Comparison of ENCODE assay signal across 20 mouse cellular contexts in genomic region chr4:97874916-97875315, GRCm38 (mm10).
DNase-seq lines count a peak whose midpoint lies in the region; ATAC-seq lines count a peak whose summit lies in the region.
"Had no signal": no experiment of that assay in that cellular context is flagged by ENCODE, and none has a peak within 500 bp of the region (broad histone marks: within the 10 kb centered on the region; RNA-seq: fewer than 3 reads in every experiment).

No protein-coding gene starts in this region.

- no peaks in the 10 kb centered on the region for H3K27me3 ChIP-seq in forebrain, embryonic 16.5 days (replicated peaks; ENCODE audit: control insufficient read depth, insufficient read depth, low read length)
- no peaks in the 10 kb centered on the region for H3K27me3 ChIP-seq in neural tube, embryonic 15.5 days (replicated peaks)
- H3K27me3 ChIP-seq: embryonic facial prominence, embryonic 15.5 days; liver, embryonic 15.5 days; midbrain, embryonic 12.5 days; neural tube, embryonic 13.5 days had no signal

- H3K36me3 ChIP-seq in forebrain, embryonic 16.5 days (ENCODE audit: control insufficient read depth, insufficient read depth) = no peaks in the 10 kb centered on the region
- H3K36me3 ChIP-seq in neural tube, embryonic 15.5 days = no peaks in the 10 kb centered on the region
- H3K36me3 ChIP-seq: embryonic facial prominence, embryonic 15.5 days; liver, embryonic 15.5 days; midbrain, embryonic 12.5 days; neural tube, embryonic 13.5 days had no signal

- peak overlapping the region; percentile 11; the same call in 1 of the 2 replicates for H3K27ac ChIP-seq in forebrain, embryonic 16.5 days (ENCODE audit: low read length)
- peak overlapping the region; percentile 15; the same call in 1 of the 2 replicates for H3K27ac ChIP-seq in neural tube, embryonic 15.5 days (replicated peaks)
- H3K27ac ChIP-seq: liver, embryonic 15.5 days; midbrain, embryonic 12.5 days had no signal

- no peak overlapping the region for H3K9ac ChIP-seq in forebrain, embryonic 16.5 days (replicated peaks; ENCODE audit: low read depth, low read length)
- no peak overlapping the region for H3K9ac ChIP-seq in neural tube, embryonic 15.5 days (replicated peaks)
- H3K9ac ChIP-seq: embryonic facial prominence, embryonic 15.5 days; liver, embryonic 15.5 days; midbrain, embryonic 12.5 days; neural tube, embryonic 13.5 days had no signal

- 37% methylated on average over 3 of the region's 3 CpGs for WGBS in forebrain, embryonic 16.5 days
- 54% methylated on average over 3 of the region's 3 CpGs for WGBS in neural tube, embryonic 15.5 days

- no peak overlapping the region for H3K4me3 ChIP-seq in forebrain, embryonic 16.5 days (replicated peaks; ENCODE audit: low read length)
- no peak overlapping the region for H3K4me3 ChIP-seq in neural tube, embryonic 15.5 days (replicated peaks)
- H3K4me3 ChIP-seq: embryonic facial prominence, embryonic 15.5 days; liver, embryonic 15.5 days; midbrain, embryonic 12.5 days; neural tube, embryonic 13.5 days had no signal

- H3K9me3 ChIP-seq in forebrain, embryonic 16.5 days (ENCODE audit: control insufficient read depth, low read length) = no peaks in the 10 kb centered on the region
- H3K9me3 ChIP-seq in neural tube, embryonic 15.5 days (replicated peaks) = no peaks in the 10 kb centered on the region
- H3K9me3 ChIP-seq: embryonic facial prominence, embryonic 15.5 days; liver, embryonic 15.5 days; midbrain, embryonic 12.5 days; neural tube, embryonic 13.5 days had no signal

- DNase-seq in frontal cortex, adult 2 months (ENCODE audit: extremely low spot score in 1 of 2, low spot score in 1 of 2) = no peak
- DNase-seq in layer of hippocampus, adult 8-10 months (ENCODE audit: low spot score in 2 of 2) = peak; percentile 32 to 62
- no peak for DNase-seq in layer of hippocampus, postnatal 10 days (ENCODE audit: low spot score in 2 of 2)
- no peak for DNase-seq in T-cell, adult 2 months (ENCODE audit: low spot score)
- DNase-seq in kidney, postnatal 4 days = no peak
- DNase-seq: adrenal gland, postnatal 14 days; B cell, adult 2 months; heart, adult 11 months; heart, postnatal 10 days; kidney, adult 18-20 months; left cerebral cortex, postnatal 4 days; lung, postnatal 14 days; spleen, adult 18-20 months had no signal

- 0 out of 2 replicates have a peak, but pooled peaks have one; percentile 32 for ATAC-seq in frontal cortex, adult (ENCODE audit: low TSS enrichment)
- ATAC-seq in forebrain, embryonic 16.5 days = no peak
- ATAC-seq in neural tube, embryonic 15.5 days (ENCODE audit: low FRiP score) = peak; percentile 40; the same call in 1 of the 2 replicates

- peaks cover 47% of the 10 kb centered on the region for H3K4me1 ChIP-seq in forebrain, embryonic 16.5 days (replicated peaks; ENCODE audit: control insufficient read depth, insufficient read depth, low read length)
- peaks cover 22% of the 10 kb centered on the region for H3K4me1 ChIP-seq in neural tube, embryonic 15.5 days

- H3K4me2 ChIP-seq in forebrain, embryonic 16.5 days (ENCODE audit: low read length) = no peak overlapping the region
- H3K4me2 ChIP-seq in neural tube, embryonic 15.5 days = no peak overlapping the region
- H3K4me2 ChIP-seq: embryonic facial prominence, embryonic 15.5 days; liver, embryonic 15.5 days; midbrain, embryonic 12.5 days; neural tube, embryonic 13.5 days had no signal

Comparison
In these comparisons a context has a peak if more than half of its experiments do, and no peak if none do; other contexts are left out.
1. DNase-seq: peak in layer of hippocampus, adult 8-10 months (2 of 2); none in frontal cortex, adult 2 months (0 of 2), layer of hippocampus, postnatal 10 days (0 of 2), T-cell, adult 2 months (single experiment) and kidney, postnatal 4 days (0 of 2).